Mouse (Mus musculus): Measurements from ENCODE around the gene Zfp777.

Gene Zfp777

DNA sequence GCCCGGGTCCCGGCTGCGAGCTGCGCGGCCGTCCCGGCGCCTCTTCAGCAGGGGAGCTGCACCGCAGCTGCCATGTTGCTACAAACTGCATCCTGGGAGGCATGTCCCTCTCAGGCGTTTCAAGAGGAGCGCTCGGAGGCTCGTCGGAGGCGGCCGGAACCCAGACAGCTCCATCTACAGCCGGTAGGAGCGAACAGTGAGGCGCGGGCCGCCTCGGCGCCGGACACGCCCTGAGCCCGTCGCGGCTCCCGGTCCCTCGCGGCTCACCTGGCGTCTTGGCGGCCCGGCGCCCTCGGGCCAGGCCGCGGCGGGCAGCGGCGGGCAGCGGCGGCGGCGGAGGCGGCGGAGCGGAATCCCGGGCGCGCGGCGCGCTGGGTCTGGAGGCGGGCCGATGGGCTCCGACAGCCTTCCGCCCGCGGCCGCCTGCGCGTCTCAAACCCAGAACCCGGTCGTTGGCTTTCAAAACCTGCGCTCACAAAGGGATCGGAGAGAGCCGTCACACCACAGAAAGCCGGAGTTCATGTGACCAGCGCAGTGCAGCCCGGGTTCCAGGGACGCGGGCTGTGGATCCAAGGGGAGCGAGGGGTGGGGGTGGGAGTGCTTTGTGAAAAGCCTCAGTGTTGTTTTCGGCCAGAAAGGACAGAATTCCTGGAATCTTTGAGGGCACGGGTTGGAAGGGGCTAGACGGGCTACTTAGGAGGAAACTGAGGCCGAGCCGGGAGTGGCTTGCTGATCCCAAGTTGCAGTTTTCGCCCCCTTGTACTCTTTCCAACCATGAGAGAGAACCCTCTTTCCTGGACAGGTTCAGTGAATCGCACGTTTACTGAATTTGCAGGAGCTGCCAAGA lies at the start of gene Zfp777:
Zfp777 (minus strand) TSS at position 486 of the 847 bp plus-strand sequence.
- DNase-seq (ENCODE audit: inconsistent age in 2 of 2, low spot score in 1 of 2) = peak; percentile 88 to 94

- peak in 1 of 2 experiments; percentile 28 for DNase-seq (ENCODE audit: inconsistent age in 2 of 2, low spot score in 1 of 2)
Observed at GRCm38 (mm10) chr6:48086957-48087715, 38.4 kb upstream of the Zfp777 start.

DNA sequence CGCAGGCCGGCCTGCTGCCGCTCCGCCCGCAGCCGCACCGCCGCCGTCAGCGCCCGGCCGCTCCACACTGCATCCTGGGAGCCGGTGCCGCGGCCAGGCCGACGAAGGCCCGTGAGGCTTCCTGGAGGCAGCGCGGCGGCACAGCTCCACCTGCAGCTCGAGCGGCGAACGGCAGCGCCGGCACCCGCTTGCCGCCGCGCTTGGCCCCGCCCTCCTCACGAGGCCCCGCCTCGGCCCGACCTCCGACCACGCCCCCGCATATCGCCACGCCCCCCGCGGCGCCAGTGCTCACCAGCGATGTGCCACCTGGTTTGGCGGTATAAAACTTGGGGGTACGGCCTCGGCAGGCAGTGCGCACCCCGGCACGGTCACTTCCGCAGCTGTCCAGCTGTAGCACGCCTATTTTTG lies 37.8 kb upstream of the Zfp777 start, which contains the start of gene Zfp746:
Zfp746 (minus strand) TSS at position 123 of the 408 bp plus-strand sequence.
- DNase-seq (ENCODE audit: inconsistent age in 2 of 2, low spot score in 1 of 2) = peak; percentile 95 to 98

DNA sequence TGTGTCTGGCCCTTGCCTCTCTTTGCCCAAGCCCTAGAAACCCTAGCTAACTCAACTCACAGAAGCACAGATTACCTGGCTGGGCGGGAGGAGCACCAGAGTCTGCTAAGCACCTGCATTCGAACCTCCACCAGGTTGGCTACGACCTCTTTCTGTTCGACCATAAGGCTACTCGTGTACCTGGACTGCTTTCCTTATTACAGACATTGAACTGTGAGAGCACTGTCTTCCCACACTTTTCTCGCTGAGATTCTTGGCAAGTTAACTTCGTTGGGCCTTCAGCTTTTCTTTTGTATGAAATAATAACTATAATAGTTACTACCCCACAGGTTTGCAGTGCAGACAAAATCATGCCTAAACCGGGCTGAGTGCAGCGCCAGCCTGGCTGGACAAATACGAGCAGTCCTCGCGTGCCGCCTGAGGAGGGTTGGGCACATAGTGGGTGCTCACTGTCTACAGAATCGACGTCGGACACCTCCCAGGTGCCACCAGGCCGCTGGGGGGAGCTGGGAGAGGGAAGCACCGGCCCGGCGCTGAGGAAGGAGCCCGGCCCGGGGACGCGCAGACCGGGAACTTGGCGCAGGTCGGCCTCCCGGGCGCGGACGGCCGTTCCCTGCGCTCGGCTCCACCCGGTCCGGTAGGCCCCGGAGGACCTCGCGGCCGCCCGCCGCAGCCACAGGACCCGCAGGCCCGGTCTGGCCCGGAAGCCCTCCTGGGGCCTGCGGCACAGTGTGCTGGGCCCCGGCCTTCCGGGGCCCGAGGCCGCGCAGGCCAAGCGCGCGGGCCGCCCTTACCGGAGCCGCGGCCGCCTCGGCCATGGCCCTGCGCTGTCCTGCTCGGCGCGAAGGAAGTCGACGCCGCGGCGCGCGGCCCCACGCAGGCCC lies 37.1 kb upstream of the Zfp777 start:
- peak; percentile 82 to 93 for DNase-seq (ENCODE audit: inconsistent age in 2 of 2, low spot score in 1 of 2)

- DNase-seq (ENCODE audit: inconsistent age in 2 of 2, low spot score in 1 of 2) = no peak
Observed at GRCm38 (mm10) chr6:48083733-48084191, 35.1 kb upstream of the Zfp777 start.

GRCm38 (mm10) chr6:48081952-48082351 lies 33.2 kb upstream of the Zfp777 start:
- no peak for DNase-seq (ENCODE audit: inconsistent age in 2 of 2, low spot score in 1 of 2)

- DNase-seq (ENCODE audit: inconsistent age in 2 of 2, low spot score in 1 of 2) = no peak
Observed at GRCm38 (mm10) chr6:48081021-48081420, 32.3 kb upstream of the Zfp777 start.

GRCm38 (mm10) chr6:48073316-48073715 lies 24.6 kb upstream of the Zfp777 start:
- DNase-seq (ENCODE audit: inconsistent age in 2 of 2, low spot score in 1 of 2) = no peak

DNA sequence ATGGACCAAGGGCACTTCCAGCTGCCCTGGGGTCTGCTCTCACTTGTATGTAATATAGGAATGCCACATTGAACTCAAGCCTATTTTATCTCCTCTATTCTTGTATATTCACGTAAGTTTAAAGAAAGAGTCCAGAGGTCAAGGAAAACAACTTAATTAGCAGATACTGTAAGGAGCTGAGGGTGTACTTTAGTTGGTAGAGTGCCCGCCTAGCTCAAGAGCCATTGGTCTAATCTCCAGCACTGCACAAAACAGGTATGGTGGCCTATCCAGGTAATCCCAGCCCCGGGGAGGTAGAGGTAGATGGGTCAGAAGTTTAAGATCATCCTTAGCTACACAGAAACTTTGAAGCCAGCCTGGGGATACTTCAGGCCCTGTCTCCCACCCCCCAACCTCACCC lies 18.8 kb upstream of the Zfp777 start:
- DNase-seq (ENCODE audit: inconsistent age in 2 of 2, low spot score in 1 of 2) = no peak

DNA sequence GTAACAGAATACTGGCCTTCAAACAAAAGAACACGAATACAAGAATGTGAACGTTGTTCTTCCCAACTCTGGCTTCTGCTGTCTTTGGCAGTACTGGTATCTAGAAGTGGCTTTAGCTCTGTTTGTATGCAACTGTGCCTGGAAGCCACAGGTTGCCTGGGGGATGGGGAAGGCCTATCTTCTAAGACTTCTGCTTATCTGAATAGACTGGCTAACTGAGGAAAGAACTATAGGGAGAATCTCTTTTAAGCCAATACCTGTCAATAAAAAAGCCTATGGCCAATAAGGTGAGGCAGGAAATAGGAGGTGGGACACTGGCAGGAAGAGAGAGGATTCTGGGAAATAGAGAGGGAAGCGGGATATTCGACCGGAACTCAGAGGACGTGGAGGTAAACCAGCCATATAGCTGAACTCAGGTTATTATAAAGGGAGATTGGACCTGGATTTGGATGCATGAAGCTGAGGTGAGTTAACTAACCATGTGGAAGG lies 16.9 kb upstream of the Zfp777 start:
- no peak for DNase-seq (ENCODE audit: inconsistent age in 2 of 2, low spot score in 1 of 2)

DNA sequence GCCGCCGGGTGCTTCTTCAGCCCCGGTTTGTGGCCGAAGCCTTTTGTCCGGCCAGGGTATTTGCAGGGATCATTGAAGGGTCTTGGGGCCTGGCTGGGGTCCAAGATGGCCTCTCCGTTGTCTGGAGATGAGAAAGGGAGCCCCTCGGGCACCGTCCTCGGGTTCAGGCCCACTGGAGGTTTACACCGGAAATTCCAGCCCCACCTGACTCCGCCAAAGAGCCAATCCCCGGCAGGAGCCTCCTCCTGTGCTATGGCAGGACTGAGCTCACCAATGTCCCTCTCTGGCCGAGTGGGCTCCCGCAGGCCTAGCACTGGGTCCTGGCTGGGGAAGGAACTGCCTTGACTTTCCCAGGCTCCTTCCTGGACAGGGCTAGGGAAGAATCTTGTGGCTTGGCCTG lies 15.7 kb upstream of the Zfp777 start:
- no peak for DNase-seq (ENCODE audit: inconsistent age in 2 of 2, low spot score in 1 of 2)

DNA sequence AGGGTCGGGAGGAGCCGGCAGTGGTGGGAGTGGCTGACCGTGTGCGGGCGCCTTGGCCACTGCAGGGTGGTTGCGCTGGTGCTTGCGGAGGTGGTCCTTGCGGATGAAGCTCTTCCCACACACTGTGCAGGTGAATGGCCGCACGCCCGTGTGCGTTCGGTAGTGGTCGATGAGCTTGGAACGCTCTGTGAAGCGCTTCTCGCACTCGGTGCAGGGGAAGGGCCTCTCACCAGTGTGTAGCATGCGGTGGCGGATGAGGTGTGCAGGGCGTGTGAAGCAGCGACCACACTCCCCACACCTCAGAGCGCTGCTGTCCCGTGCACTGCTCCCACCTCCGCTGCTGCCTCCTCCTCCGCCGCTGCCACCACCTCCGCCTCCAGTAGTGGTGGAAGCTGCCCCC lies 15.2 kb upstream of the Zfp777 start:
- no peak for DNase-seq (ENCODE audit: inconsistent age in 2 of 2, low spot score in 1 of 2)

- DNase-seq (ENCODE audit: inconsistent age in 2 of 2, low spot score in 1 of 2) = no peak
Observed at GRCm38 (mm10) chr6:48060895-48061294, 12.2 kb upstream of the Zfp777 start.

DNA sequence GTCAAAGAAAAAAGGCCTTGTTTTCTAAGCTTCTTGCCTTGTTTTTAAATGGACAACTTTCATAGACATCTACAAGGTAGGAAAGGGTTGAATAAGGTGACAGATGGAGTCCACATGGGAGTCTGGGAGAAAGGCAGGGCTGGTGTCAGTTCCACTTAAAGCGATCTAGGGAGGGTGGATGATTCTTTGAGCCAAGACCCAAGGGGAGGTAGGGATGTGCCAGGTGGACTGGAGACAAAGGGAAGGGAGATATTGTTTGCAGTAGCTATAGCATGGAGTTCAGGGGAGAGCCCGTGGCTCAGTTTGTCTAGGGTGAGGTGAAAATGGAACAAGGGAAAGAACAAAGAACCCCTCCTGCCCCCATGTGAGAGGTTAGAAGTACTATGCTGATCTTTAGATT lies 11.7 kb upstream of the Zfp777 start:
- no peak for DNase-seq (ENCODE audit: inconsistent age in 2 of 2, low spot score in 1 of 2)

- no peak for DNase-seq (ENCODE audit: inconsistent age in 2 of 2, low spot score in 1 of 2)
Observed at GRCm38 (mm10) chr6:48052136-48052535, 3.4 kb upstream of the Zfp777 start.

GRCm38 (mm10) chr6:48051666-48052065 lies 3.0 kb upstream of the Zfp777 start:
- no peak for DNase-seq (ENCODE audit: inconsistent age in 2 of 2, low spot score in 1 of 2)

- DNase-seq (ENCODE audit: inconsistent age in 2 of 2, low spot score in 1 of 2) = no peak
Observed at GRCm38 (mm10) chr6:48049273-48050065, 758 bp upstream of the Zfp777 start.

DNA sequence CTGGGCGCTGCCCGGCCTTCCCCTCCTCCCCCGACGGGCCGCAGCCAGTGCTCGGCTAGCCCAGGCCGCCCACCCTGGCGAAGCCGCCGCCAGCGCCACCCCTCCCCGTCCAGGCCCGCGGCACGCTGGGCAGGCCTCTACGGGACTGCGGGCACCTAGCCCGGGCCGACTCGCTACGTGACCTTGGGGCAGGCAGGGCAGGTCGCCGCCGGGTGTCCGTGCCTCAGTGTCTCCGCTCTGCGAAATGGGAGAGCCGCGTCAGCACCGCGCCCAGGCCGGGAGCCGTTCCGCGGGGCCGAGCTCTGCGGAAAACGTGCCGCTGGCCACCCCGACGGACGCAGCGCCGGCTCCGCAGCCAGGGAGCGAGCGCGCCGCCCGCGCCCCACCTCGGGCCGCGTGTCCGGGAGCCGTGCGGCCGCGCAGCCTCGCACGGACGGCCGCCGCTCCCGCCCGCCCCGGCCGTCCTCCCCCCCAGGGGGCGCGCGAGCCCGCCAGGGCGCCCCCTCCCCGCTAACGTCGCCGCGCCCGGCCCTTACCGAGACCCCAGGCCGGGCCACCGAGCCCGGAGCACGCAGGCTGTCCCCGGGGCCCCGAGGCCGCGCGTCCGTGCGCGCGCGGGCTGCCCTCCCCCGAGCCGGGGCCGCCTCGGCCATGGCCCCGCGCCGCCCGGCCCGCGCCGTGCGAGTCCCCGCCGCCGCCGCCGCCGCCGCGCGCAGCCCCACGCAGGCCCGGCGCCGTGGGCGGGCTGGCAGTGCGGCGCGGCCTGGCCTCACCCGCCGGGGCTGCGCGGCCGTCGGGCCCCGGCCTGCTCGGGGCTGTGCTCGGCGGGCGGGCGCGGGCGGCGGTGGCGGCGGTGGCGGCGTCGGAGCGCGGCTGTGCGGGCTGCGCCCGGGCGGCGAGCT lies 1.0 kb downstream of the Zfp777 start:
- peak; percentile 57 to 87 for DNase-seq (ENCODE audit: inconsistent age in 2 of 2, low spot score in 1 of 2)

- DNase-seq (ENCODE audit: inconsistent age in 2 of 2, low spot score in 1 of 2) = no peak
Observed at GRCm38 (mm10) chr6:48047114-48047449, 1.6 kb downstream of the Zfp777 start.

Measured in adrenal gland, adult (tissue).